Mouse (Mus musculus) lung, adult 2 months (tissue): ENCODE measurements around the gene Dpp6. TPM values are rescaled to one million over a fixed set of nuclear protein-coding genes. Genes with fewer than 3 reads are reported as not detected.

ENCODE experiments used
- DNase-seq: peaks from one replicate; pipeline ENCODE4 v3.0.0; 2022
- H3K4me1 ChIP-seq: fragments of 200-500 bp; 2 replicates; pipeline ENCODE4 v1.6.1; 2011; ENCODE audit warnings: low read length; ENCODE audit not compliant: control insufficient read depth, insufficient read depth
- H3K4me3 ChIP-seq: fragments of 200-500 bp; replicated peaks from 2 replicates; pipeline ENCODE3; 2011; ENCODE audit warnings: low read depth, mild to moderate bottlenecking, control low read depth, low read length; ENCODE audit errors: extremely low read depth
- CTCF ChIP-seq: fragments of 200-500 bp; IDR thresholded peaks from 2 replicates; pipeline ENCODE4 v1.5.1; 2011; ENCODE audit warnings: mild to moderate bottlenecking, low read length, control low read depth; ENCODE audit not compliant: insufficient read depth
- POLR2A ChIP-seq: fragments of 200-500 bp; IDR thresholded peaks from 2 replicates; pipeline ENCODE4 v1.6.1; 2011; ENCODE audit warnings: low read depth, mild to moderate bottlenecking, control low read depth, low read length, borderline replicate concordance; ENCODE audit errors: extremely low read depth
- WGBS: fragments of 180-500 bp; shearing (Covaris S2); methylation state at CpG from one replicate; pipeline ENCODE4 v1.1.7; 2018; 5-methylcytosine and 5-hydroxymethylcytosine counted together
- polyA plus RNA-seq: library from polyadenylated mRNA; depleted of rRNA; stranded (reverse); fragments of >200 nt; gene quantifications from 2 replicates; pipeline ENCODE4 v1.2.3, GENCODE M21; 2012

Gene Dpp6
- polyA plus RNA-seq, 1 experiment: 0.40 TPM

GRCm38 (mm10) chr5:27680476-27680875 lies 863.5 kb downstream of the Dpp6 start:
- WGBS: 29% methylated on average over 5 of the region's 5 CpGs
- Histone ChIP-seq H3K4me3 (no peak overlapping the region), H3K4me1 (no peaks in the 10 kb centered on the region)
- TF ChIP-seq CTCF (peak; percentile 69), POLR2A (no peak)
- peak; percentile 24 for DNase-seq

- 36% methylated on average over 11 of the region's 11 CpGs for WGBS
These were observed 868.2 kb downstream of the Dpp6 start for GRCm38 (mm10) chr5:27685162-27685561.

GRCm38 (mm10) chr5:27685923-27686322 lies 868.9 kb downstream of the Dpp6 start:
- no peak overlapping the region for H3K4me3 ChIP-seq
- H3K4me1 ChIP-seq: no peaks in the 10 kb centered on the region
- no peak for DNase-seq
- 70% methylated on average over 3 of the region's 3 CpGs for WGBS
- TF ChIP-seq CTCF (no peak), POLR2A (no peak)

More at GRCm38 (mm10) chr5:27685162-27685561, 868.2 kb downstream of the Dpp6 start:
- no peak overlapping the region for H3K4me3 ChIP-seq
- no peak for DNase-seq
- H3K4me1 ChIP-seq: no peaks in the 10 kb centered on the region
- TF ChIP-seq POLR2A: no peak

GRCm38 (mm10) chr5:27687311-27687710 lies 870.3 kb downstream of the Dpp6 start:
- TF ChIP-seq POLR2A (no peak), CTCF (no peak)
- no peak for DNase-seq
- Histone ChIP-seq H3K4me3 (no peak overlapping the region), H3K4me1 (no peaks in the 10 kb centered on the region)
- WGBS: 81% methylated on average over 2 of the region's 2 CpGs

- Histone ChIP-seq H3K4me1 (peaks cover 3% of the 10 kb centered on the region), H3K4me3 (no peak overlapping the region)
- TF ChIP-seq CTCF: no peak
- no peak for TF ChIP-seq POLR2A
- no peak for DNase-seq
- 67% methylated on average over 6 of the region's 6 CpGs for WGBS
These were observed 885.5 kb downstream of the Dpp6 start for GRCm38 (mm10) chr5:27702482-27702881.

- no peak overlapping the region for H3K4me3 ChIP-seq
- no peak for DNase-seq
- TF ChIP-seq CTCF (no peak), POLR2A (no peak)
- H3K4me1 ChIP-seq: peaks cover 8% of the 10 kb centered on the region
These were observed 888.0 kb downstream of the Dpp6 start for GRCm38 (mm10) chr5:27705020-27705419.

- H3K4me1 ChIP-seq: peaks cover 8% of the 10 kb centered on the region
- 34% methylated on average over 6 of the region's 6 CpGs for WGBS
- H3K4me3 ChIP-seq: no peak overlapping the region
- no peak for TF ChIP-seq POLR2A
- TF ChIP-seq CTCF: no peak
- no peak for DNase-seq
These were observed 889.5 kb downstream of the Dpp6 start for GRCm38 (mm10) chr5:27706551-27706950.

GRCm38 (mm10) chr5:27707283-27707682 lies 890.3 kb downstream of the Dpp6 start:
- DNase-seq: no peak
- Histone ChIP-seq H3K4me1 (peaks cover 8% of the 10 kb centered on the region), H3K4me3 (no peak overlapping the region)
- TF ChIP-seq CTCF (no peak), POLR2A (no peak)

GRCm38 (mm10) chr5:27708209-27708608 lies 891.2 kb downstream of the Dpp6 start:
- TF ChIP-seq CTCF: no peak
- TF ChIP-seq POLR2A: no peak
- peak; percentile 7 for DNase-seq
- H3K4me3 ChIP-seq: no peak overlapping the region
- H3K4me1 ChIP-seq: peaks cover 8% of the 10 kb centered on the region
- 4% methylated on average over 6 of the region's 6 CpGs for WGBS

GRCm38 (mm10) chr5:27711461-27712192 lies 894.6 kb downstream of the Dpp6 start:
- peaks cover 8% of the 10 kb centered on the region for H3K4me1 ChIP-seq
- no peak for DNase-seq
- WGBS: 68% methylated on average over 8 of the region's 8 CpGs
- H3K4me3 ChIP-seq: no peak overlapping the region
- no peak for TF ChIP-seq POLR2A
- TF ChIP-seq CTCF: no peak
